In genomic region chr7:80370649-80371040, GRCm38 (mm10) we compare ENCODE assay signal across 8 mouse cellular contexts. TPM values are rescaled to one million over a fixed set of nuclear protein-coding genes. Genes with fewer than 3 reads are reported as not detected.
DNase-seq lines count a peak whose midpoint lies in the region; ATAC-seq and TF ChIP-seq lines count a peak whose summit lies in the region.

No protein-coding gene starts in this region.

- peak; percentile 82 for DNase-seq in 416B (ENCODE audit: low read depth)
- DNase-seq in adrenal gland, postnatal 14 days: peak; percentile 89
- DNase-seq in kidney, postnatal 10 days: peak; percentile 87
- peak in 1 of 3 experiments; percentile 17 for DNase-seq in liver, embryonic 14.5 days (ENCODE audit: low read depth in 3 of 3, low spot score in 3 of 3)
- peak; percentile 69 for DNase-seq in neural tube, embryonic 11.5 days (ENCODE audit: low spot score)

- peak overlapping the region; percentile 76 for H3K27ac ChIP-seq in embryonic facial prominence, embryonic 15.5 days (replicated peaks)
- H3K27ac ChIP-seq in heart, embryonic 13.5 days (replicated peaks): peak overlapping the region; percentile 92
- H3K27ac ChIP-seq in liver, embryonic 14.5 days: no peak overlapping the region
- 0 out of 2 replicates have a peak overlapping the region, but pooled peaks have one; percentile 39 for H3K27ac ChIP-seq in neural tube, embryonic 11.5 days (ENCODE audit: low read depth, low read length)
- peak overlapping the region; percentile 77 for H3K27ac ChIP-seq in stomach, embryonic 16.5 days (ENCODE audit: low read length)

- WGBS in embryonic facial prominence, embryonic 15.5 days: 0% methylated on average over 31 of the region's 31 CpGs
- under 1% methylated on average over 31 of the region's 31 CpGs for WGBS in heart, embryonic 13.5 days
- WGBS in liver, embryonic 14.5 days (ENCODE audit: insufficient replicate concordance): 0% methylated on average over 31 of the region's 31 CpGs
- under 1% methylated on average over 29 of the region's 31 CpGs for WGBS in neural tube, embryonic 11.5 days
- WGBS in stomach, embryonic 16.5 days: under 1% methylated on average over 31 of the region's 31 CpGs

- TF ChIP-seq EP300 in liver, embryonic 14.5 days (IDR thresholded peaks at IDR 0.05; ENCODE audit: low read depth): no peak

- H3K4me2 ChIP-seq in embryonic facial prominence, embryonic 15.5 days (replicated peaks): peak overlapping the region; percentile 57
- H3K4me2 ChIP-seq in heart, embryonic 13.5 days: peak overlapping the region; percentile 85
- peak overlapping the region; percentile 71 for H3K4me2 ChIP-seq in liver, embryonic 14.5 days (ENCODE audit: low read depth)
- H3K4me2 ChIP-seq in neural tube, embryonic 11.5 days (ENCODE audit: low read depth): peak overlapping the region; percentile 81
- H3K4me2 ChIP-seq in stomach, embryonic 16.5 days (ENCODE audit: low read depth, low read length): peak overlapping the region; percentile 73

- H3K36me3 ChIP-seq in embryonic facial prominence, embryonic 15.5 days: peaks cover 30% of the 10 kb centered on the region
- peaks cover 31% of the 10 kb centered on the region for H3K36me3 ChIP-seq in heart, embryonic 13.5 days
- H3K36me3 ChIP-seq in liver, embryonic 14.5 days (replicated peaks; ENCODE audit: control insufficient read depth, insufficient read depth, low read depth): no peaks in the 10 kb centered on the region
- H3K36me3 ChIP-seq in neural tube, embryonic 11.5 days (ENCODE audit: control insufficient read depth, insufficient read depth, low read length): peaks cover 11% of the 10 kb centered on the region; the same call in 1 of the 2 replicates
- H3K36me3 ChIP-seq in stomach, embryonic 16.5 days (ENCODE audit: control insufficient read depth, insufficient read depth, low read length): peaks cover 13% of the 10 kb centered on the region

- peak overlapping the region; percentile 60 for H3K4me3 ChIP-seq in embryonic facial prominence, embryonic 15.5 days (replicated peaks)
- peak overlapping the region; percentile 91 for H3K4me3 ChIP-seq in heart, embryonic 13.5 days
- peak overlapping the region; percentile 49 to 65 for H3K4me3 ChIP-seq in liver, embryonic 14.5 days (ENCODE audit: insufficient read depth in 1 of 2, low read depth in 2 of 2, low read length in 2 of 2)
- peak overlapping the region; percentile 89 for H3K4me3 ChIP-seq in neural tube, embryonic 11.5 days (ENCODE audit: low read depth, low read length)
- peak overlapping the region; percentile 72 for H3K4me3 ChIP-seq in stomach, embryonic 16.5 days (replicated peaks; ENCODE audit: low read length)

- no peaks in the 10 kb centered on the region for H3K27me3 ChIP-seq in embryonic facial prominence, embryonic 15.5 days
- H3K27me3 ChIP-seq in heart, embryonic 13.5 days (replicated peaks): no peaks in the 10 kb centered on the region
- H3K27me3 ChIP-seq in liver, embryonic 14.5 days (ENCODE audit: control insufficient read depth, insufficient read depth, low read length): peaks cover 23% of the 10 kb centered on the region
- H3K27me3 ChIP-seq in neural tube, embryonic 11.5 days (ENCODE audit: control insufficient read depth, insufficient read depth, low read length): no peaks in the 10 kb centered on the region
- no peaks in the 10 kb centered on the region for H3K27me3 ChIP-seq in stomach, embryonic 16.5 days (ENCODE audit: control insufficient read depth, insufficient read depth, low read length)

- no peaks in the 10 kb centered on the region for H3K9me3 ChIP-seq in embryonic facial prominence, embryonic 15.5 days (replicated peaks)
- H3K9me3 ChIP-seq in heart, embryonic 13.5 days: no peaks in the 10 kb centered on the region
- no peaks in the 10 kb centered on the region for H3K9me3 ChIP-seq in liver, embryonic 14.5 days (ENCODE audit: control insufficient read depth, low read length)
- H3K9me3 ChIP-seq in neural tube, embryonic 11.5 days (ENCODE audit: control insufficient read depth, low read length): no peaks in the 10 kb centered on the region
- H3K9me3 ChIP-seq in stomach, embryonic 16.5 days (replicated peaks; ENCODE audit: control insufficient read depth, low read length): no peaks in the 10 kb centered on the region

- H3K9ac ChIP-seq in embryonic facial prominence, embryonic 15.5 days: peak overlapping the region; percentile 41
- H3K9ac ChIP-seq in heart, embryonic 13.5 days: peak overlapping the region; percentile 94
- H3K9ac ChIP-seq in liver, embryonic 14.5 days (replicated peaks): no peak overlapping the region
- H3K9ac ChIP-seq in neural tube, embryonic 11.5 days (ENCODE audit: low read length): peak overlapping the region; percentile 88
- peak overlapping the region; percentile 90 for H3K9ac ChIP-seq in stomach, embryonic 16.5 days (ENCODE audit: low read length)

- no peak for TF ChIP-seq CTCF in liver, embryonic 14.5 days (IDR thresholded peaks at IDR 0.05; ENCODE audit: low read depth)

- peak; percentile 67 for ATAC-seq in embryonic facial prominence, embryonic 15.5 days (ENCODE audit: insufficient number of reproducible peaks, low FRiP score, low TSS enrichment, low read depth)
- peak; percentile 47; the same call in 1 of the 2 replicates for ATAC-seq in heart, embryonic 13.5 days (ENCODE audit: extremely low read depth, insufficient number of reproducible peaks, low FRiP score, low TSS enrichment)
- ATAC-seq in liver, embryonic 14.5 days (ENCODE audit: insufficient read depth): peak; percentile 53
- peak; percentile 56 for ATAC-seq in neural tube, embryonic 11.5 days (ENCODE audit: insufficient read depth, low FRiP score, low TSS enrichment)
- ATAC-seq in stomach, embryonic 16.5 days (ENCODE audit: insufficient read depth, low FRiP score): peak; percentile 67

- peaks cover 29% of the 10 kb centered on the region for H3K4me1 ChIP-seq in embryonic facial prominence, embryonic 15.5 days
- peaks cover 31% of the 10 kb centered on the region for H3K4me1 ChIP-seq in heart, embryonic 13.5 days
- H3K4me1 ChIP-seq in liver, embryonic 14.5 days (replicated peaks; ENCODE audit: control insufficient read depth in 2 of 2, insufficient read depth in 2 of 2, low read length in 1 of 2): peaks cover 0 to 10% of the 10 kb centered on the region in 2 experiments; a peak in 2 of 4 replicates
- H3K4me1 ChIP-seq in neural tube, embryonic 11.5 days (ENCODE audit: control insufficient read depth, insufficient read depth, low read length): peaks cover 11% of the 10 kb centered on the region; the same call in 1 of the 2 replicates
- H3K4me1 ChIP-seq in stomach, embryonic 16.5 days (ENCODE audit: control insufficient read depth, insufficient read depth, low read length): peaks cover 21% of the 10 kb centered on the region

RNA-seq across cellular contexts. Expression of gene Man2a2, which starts 0.5 kb away (rescaled TPM):
- 61.4 and 82.8 TPM in 2 replicates for total RNA-seq in adrenal gland, postnatal 14 days (2021)
- 24.8 and 25.2 TPM in 2 replicates for polyA plus RNA-seq in embryonic facial prominence, embryonic 15.5 days (2015; fragmentation: Nextera tagmentation; extraction: Ambion mirVana)
- polyA plus RNA-seq in heart, embryonic 13.5 days (2015; fragmentation: Nextera tagmentation; extraction: Ambion mirVana): 15.0 and 19.3 TPM in 2 replicates
- 4.9 TPM in 2 replicates for polyA plus RNA-seq in liver, embryonic 14.5 days (2012; rRNA removed)
- polyA plus RNA-seq in liver, embryonic 14.5 days (2014; fragmentation: Nextera tagmentation; extraction: Ambion mirVana): 1.5 and 1.7 TPM in 2 replicates
- polyA plus RNA-seq in neural tube, embryonic 11.5 days (2014; fragmentation: Nextera tagmentation; extraction: Ambion mirVana): 9.7 and 11.2 TPM in 2 replicates
- polyA plus RNA-seq in stomach, embryonic 16.5 days (2015; fragmentation: Nextera tagmentation; extraction: Ambion mirVana): 13.8 and 14.7 TPM in 2 replicates

RNA-seq across cellular contexts. Expression of gene Fes, which starts 17.1 kb away (rescaled TPM):
- total RNA-seq in adrenal gland, postnatal 14 days (2021): 12.8 and 13.0 TPM in 2 replicates
- polyA plus RNA-seq in embryonic facial prominence, embryonic 15.5 days (2015; fragmentation: Nextera tagmentation; extraction: Ambion mirVana): 16.4 and 16.7 TPM in 2 replicates
- polyA plus RNA-seq in heart, embryonic 13.5 days (2015; fragmentation: Nextera tagmentation; extraction: Ambion mirVana): 10.7 and 10.8 TPM in 2 replicates
- 9.8 and 11.9 TPM in 2 replicates for polyA plus RNA-seq in liver, embryonic 14.5 days (2012; rRNA removed)
- 9.0 and 10.1 TPM in 2 replicates for polyA plus RNA-seq in liver, embryonic 14.5 days (2014; fragmentation: Nextera tagmentation; extraction: Ambion mirVana)
- polyA plus RNA-seq in neural tube, embryonic 11.5 days (2014; fragmentation: Nextera tagmentation; extraction: Ambion mirVana): 7.1 and 7.7 TPM in 2 replicates
- polyA plus RNA-seq in stomach, embryonic 16.5 days (2015; fragmentation: Nextera tagmentation; extraction: Ambion mirVana): 12.3 and 13.8 TPM in 2 replicates

RNA-seq across cellular contexts. Expression of gene Hddc3, which starts 27.7 kb away (rescaled TPM):
- total RNA-seq in adrenal gland, postnatal 14 days (2021): 35.1 and 44.2 TPM in 2 replicates
- 22.9 and 25.4 TPM in 2 replicates for polyA plus RNA-seq in embryonic facial prominence, embryonic 15.5 days (2015; fragmentation: Nextera tagmentation; extraction: Ambion mirVana)
- 14.5 and 16.5 TPM in 2 replicates for polyA plus RNA-seq in heart, embryonic 13.5 days (2015; fragmentation: Nextera tagmentation; extraction: Ambion mirVana)
- 5.0 and 5.3 TPM in 2 replicates for polyA plus RNA-seq in liver, embryonic 14.5 days (2012; rRNA removed)
- 2.8 and 4.6 TPM in 2 replicates for polyA plus RNA-seq in liver, embryonic 14.5 days (2014; fragmentation: Nextera tagmentation; extraction: Ambion mirVana)
- polyA plus RNA-seq in neural tube, embryonic 11.5 days (2014; fragmentation: Nextera tagmentation; extraction: Ambion mirVana): 22.1 and 26.3 TPM in 2 replicates
- polyA plus RNA-seq in stomach, embryonic 16.5 days (2015; fragmentation: Nextera tagmentation; extraction: Ambion mirVana): 13.4 and 17.7 TPM in 2 replicates

RNA-seq across cellular contexts. Expression of gene Unc45a, which starts 29.8 kb away (rescaled TPM):
- total RNA-seq in adrenal gland, postnatal 14 days (2021): 52.5 and 59.0 TPM in 2 replicates
- polyA plus RNA-seq in embryonic facial prominence, embryonic 15.5 days (2015; fragmentation: Nextera tagmentation; extraction: Ambion mirVana): 55.6 and 57.7 TPM in 2 replicates
- 18.2 and 20.1 TPM in 2 replicates for polyA plus RNA-seq in heart, embryonic 13.5 days (2015; fragmentation: Nextera tagmentation; extraction: Ambion mirVana)
- 3.8 and 7.1 TPM in 2 replicates for polyA plus RNA-seq in liver, embryonic 14.5 days (2012; rRNA removed)
- 5.6 and 7.3 TPM in 2 replicates for polyA plus RNA-seq in liver, embryonic 14.5 days (2014; fragmentation: Nextera tagmentation; extraction: Ambion mirVana)
- polyA plus RNA-seq in neural tube, embryonic 11.5 days (2014; fragmentation: Nextera tagmentation; extraction: Ambion mirVana): 36.2 and 36.8 TPM in 2 replicates
- 44.5 and 48.1 TPM in 2 replicates for polyA plus RNA-seq in stomach, embryonic 16.5 days (2015; fragmentation: Nextera tagmentation; extraction: Ambion mirVana)

RNA-seq across cellular contexts. Expression of gene Furin, which starts 34.6 kb away (rescaled TPM):
- 138 and 140 TPM in 2 replicates for total RNA-seq in adrenal gland, postnatal 14 days (2021)
- polyA plus RNA-seq in embryonic facial prominence, embryonic 15.5 days (2015; fragmentation: Nextera tagmentation; extraction: Ambion mirVana): 16.0 and 16.7 TPM in 2 replicates
- 14.2 and 14.8 TPM in 2 replicates for polyA plus RNA-seq in heart, embryonic 13.5 days (2015; fragmentation: Nextera tagmentation; extraction: Ambion mirVana)
- 6.0 and 6.7 TPM in 2 replicates for polyA plus RNA-seq in liver, embryonic 14.5 days (2012; rRNA removed)
- polyA plus RNA-seq in liver, embryonic 14.5 days (2014; fragmentation: Nextera tagmentation; extraction: Ambion mirVana): 3.8 and 4.5 TPM in 2 replicates
- polyA plus RNA-seq in neural tube, embryonic 11.5 days (2014; fragmentation: Nextera tagmentation; extraction: Ambion mirVana): 4.9 and 5.8 TPM in 2 replicates
- 8.7 and 9.5 TPM in 2 replicates for polyA plus RNA-seq in stomach, embryonic 16.5 days (2015; fragmentation: Nextera tagmentation; extraction: Ambion mirVana)
